Mouse (Mus musculus): ENCODE data around the gene Psmb7. TPM values are rescaled to one million over a fixed set of nuclear protein-coding genes. Genes with fewer than 3 reads are reported as not detected.
A peak's percentile ranks its signal among the peaks of the same experiment; 100 is the strongest.

Psmb7 gene
- polyA plus RNA-seq, 1 experiment from 2014 or later = 309 TPM

GRCm38 (mm10) chr2:38608831-38609309, 35.0 kb downstream of the Psmb7 start:
- 78% methylated on average over 5 of the region's 5 CpGs for WGBS

GRCm38 (mm10) chr2:38607716-38608115, 36.2 kb downstream of the Psmb7 start:
- Histone ChIP-seq H3K9me3 (no peaks in the 10 kb centered on the region), H3K36me3 (peaks cover 30% of the 10 kb centered on the region), H3K4me3 (no peak overlapping the region), H3K4me1 (peaks cover 13% of the 10 kb centered on the region), H3K27ac (no peak overlapping the region), H3K27me3 (ENCODE audit: insufficient read depth, poor library complexity, severe bottlenecking) (no peaks in the 10 kb centered on the region)
- DNase-seq (ENCODE audit: low spot score) = peak; percentile 41
- WGBS = 84% methylated on average over 1 of the region's 1 CpGs

More at GRCm38 (mm10) chr2:38608831-38609309, 35.0 kb downstream of the Psmb7 start:
- Histone ChIP-seq H3K27ac (no peak overlapping the region), H3K36me3 (peaks cover 33% of the 10 kb centered on the region), H3K4me3 (no peak overlapping the region), H3K9me3 (no peaks in the 10 kb centered on the region), H3K27me3 (ENCODE audit: insufficient read depth, poor library complexity, severe bottlenecking) (no peaks in the 10 kb centered on the region), H3K4me1 (peaks cover 13% of the 10 kb centered on the region)
- peak; percentile 42 for DNase-seq (ENCODE audit: low spot score)

GRCm38 (mm10) chr2:38600842-38601241, 43.0 kb downstream of the Psmb7 start:
- H3K9me3 ChIP-seq = no peaks in the 10 kb centered on the region
- peaks cover 11% of the 10 kb centered on the region for H3K4me1 ChIP-seq
- DNase-seq (ENCODE audit: low spot score) = no peak
- 0 out of 2 replicates have a peak, but pooled peaks cover 2% of the 10 kb centered on the region for H3K36me3 ChIP-seq
- H3K27ac ChIP-seq = no peak overlapping the region
- H3K4me3 ChIP-seq = no peak overlapping the region
- H3K27me3 ChIP-seq (ENCODE audit: insufficient read depth, poor library complexity, severe bottlenecking) = no peaks in the 10 kb centered on the region

GRCm38 (mm10) chr2:38598395-38598794, 45.5 kb downstream of the Psmb7 start:
- no peaks in the 10 kb centered on the region for H3K36me3 ChIP-seq
- 88% methylated on average over 2 of the region's 2 CpGs for WGBS
- H3K9me3 ChIP-seq = no peaks in the 10 kb centered on the region
- peaks cover 11% of the 10 kb centered on the region for H3K4me1 ChIP-seq
- H3K27me3 ChIP-seq (ENCODE audit: insufficient read depth, poor library complexity, severe bottlenecking) = no peaks in the 10 kb centered on the region
- no peak for DNase-seq (ENCODE audit: low spot score)
- H3K4me3 ChIP-seq = no peak overlapping the region
- H3K27ac ChIP-seq = no peak overlapping the region

- H3K36me3 ChIP-seq = no peaks in the 10 kb centered on the region
- no peaks in the 10 kb centered on the region for H3K27me3 ChIP-seq (ENCODE audit: insufficient read depth, poor library complexity, severe bottlenecking)
- no peak overlapping the region for H3K27ac ChIP-seq
- no peaks in the 10 kb centered on the region for H3K9me3 ChIP-seq
- peaks cover 11% of the 10 kb centered on the region for H3K4me1 ChIP-seq
- DNase-seq (ENCODE audit: low spot score) = no peak
- 78% methylated on average over 1 of the region's 1 CpGs for WGBS
- no peak overlapping the region for H3K4me3 ChIP-seq
These were observed 46.0 kb downstream of the Psmb7 start for GRCm38 (mm10) chr2:38597896-38598295.

- 88% methylated on average over 7 of the region's 7 CpGs for WGBS
- Histone ChIP-seq H3K27ac (no peak overlapping the region), H3K36me3 (peaks cover 11% of the 10 kb centered on the region), H3K9me3 (no peaks in the 10 kb centered on the region), H3K4me3 (no peak overlapping the region), H3K4me1 (peaks cover 20% of the 10 kb centered on the region), H3K27me3 (ENCODE audit: insufficient read depth, poor library complexity, severe bottlenecking) (no peaks in the 10 kb centered on the region)
- DNase-seq (ENCODE audit: low spot score) = no peak
These were observed 49.0 kb downstream of the Psmb7 start for GRCm38 (mm10) chr2:38594874-38595273.

- peaks cover 36% of the 10 kb centered on the region for H3K36me3 ChIP-seq
- no peak for DNase-seq (ENCODE audit: low spot score)
These were observed 52.0 kb downstream of the Psmb7 start for GRCm38 (mm10) chr2:38591751-38592459.

GRCm38 (mm10) chr2:38586733-38587132, 57.2 kb downstream of the Psmb7 start:
- Histone ChIP-seq H3K4me1 (peaks cover 33% of the 10 kb centered on the region), H3K9me3 (no peaks in the 10 kb centered on the region), H3K27me3 (ENCODE audit: insufficient read depth, poor library complexity, severe bottlenecking) (no peaks in the 10 kb centered on the region), H3K27ac (no peak overlapping the region), H3K36me3 (peaks cover 66% of the 10 kb centered on the region), H3K4me3 (no peak overlapping the region)
- WGBS = 33% methylated on average over 6 of the region's 6 CpGs
- DNase-seq (ENCODE audit: low spot score) = no peak

More at GRCm38 (mm10) chr2:38591751-38592459, 52.0 kb downstream of the Psmb7 start:
- Histone ChIP-seq H3K27ac (no peak overlapping the region), H3K4me1 (peaks cover 17% of the 10 kb centered on the region), H3K9me3 (no peaks in the 10 kb centered on the region), H3K4me3 (no peak overlapping the region), H3K27me3 (ENCODE audit: insufficient read depth, poor library complexity, severe bottlenecking) (no peaks in the 10 kb centered on the region)
- 73% methylated on average over 6 of the region's 6 CpGs for WGBS

GRCm38 (mm10) chr2:38585379-38585736, 58.5 kb downstream of the Psmb7 start:
- H3K27ac ChIP-seq = no peak overlapping the region
- DNase-seq (ENCODE audit: low spot score) = no peak
- H3K36me3 ChIP-seq = peaks cover 64% of the 10 kb centered on the region
- 55% methylated on average over 5 of the region's 5 CpGs for WGBS
- H3K27me3 ChIP-seq (ENCODE audit: insufficient read depth, poor library complexity, severe bottlenecking) = no peaks in the 10 kb centered on the region
- H3K4me3 ChIP-seq = no peak overlapping the region
- H3K4me1 ChIP-seq = peaks cover 36% of the 10 kb centered on the region
- H3K9me3 ChIP-seq = no peaks in the 10 kb centered on the region

- Histone ChIP-seq H3K27me3 (ENCODE audit: insufficient read depth, poor library complexity, severe bottlenecking) (no peaks in the 10 kb centered on the region), H3K36me3 (peaks cover 63% of the 10 kb centered on the region)
- 62% methylated on average over 13 of the region's 13 CpGs for WGBS
These were observed 59.1 kb downstream of the Psmb7 start for GRCm38 (mm10) chr2:38584514-38585378.

GRCm38 (mm10) chr2:38583982-38584381, 59.9 kb downstream of the Psmb7 start:
- WGBS = 85% methylated on average over 2 of the region's 2 CpGs
- Histone ChIP-seq H3K4me1 (peaks cover 50% of the 10 kb centered on the region), H3K27me3 (ENCODE audit: insufficient read depth, poor library complexity, severe bottlenecking) (no peaks in the 10 kb centered on the region), H3K9me3 (no peaks in the 10 kb centered on the region), H3K27ac (no peak overlapping the region), H3K36me3 (peaks cover 63% of the 10 kb centered on the region), H3K4me3 (no peak overlapping the region)
- no peak for DNase-seq (ENCODE audit: low spot score)

More at GRCm38 (mm10) chr2:38584514-38585378, 59.1 kb downstream of the Psmb7 start:
- Histone ChIP-seq H3K4me1 (peaks cover 42% of the 10 kb centered on the region), H3K27ac (no peak overlapping the region), H3K9me3 (no peaks in the 10 kb centered on the region), H3K4me3 (no peak overlapping the region)
- DNase-seq (ENCODE audit: low spot score) = no peak

- no peak for DNase-seq (ENCODE audit: low spot score)
- Histone ChIP-seq H3K27me3 (ENCODE audit: insufficient read depth, poor library complexity, severe bottlenecking) (no peaks in the 10 kb centered on the region), H3K36me3 (peaks cover 62% of the 10 kb centered on the region), H3K9me3 (no peaks in the 10 kb centered on the region), H3K27ac (0 out of 2 replicates have a peak overlapping the region, but pooled peaks have one; percentile 16), H3K4me3 (no peak overlapping the region), H3K4me1 (peaks cover 20% of the 10 kb centered on the region)
- 77% methylated on average over 1 of the region's 1 CpGs for WGBS
These were observed 64.4 kb downstream of the Psmb7 start for GRCm38 (mm10) chr2:38579528-38579927.

Measured in heart, embryonic 10.5 days (tissue).